Mouse (Mus musculus): ENCODE results near the gene Gm13090.

The Gm13090 gene

DNA sequence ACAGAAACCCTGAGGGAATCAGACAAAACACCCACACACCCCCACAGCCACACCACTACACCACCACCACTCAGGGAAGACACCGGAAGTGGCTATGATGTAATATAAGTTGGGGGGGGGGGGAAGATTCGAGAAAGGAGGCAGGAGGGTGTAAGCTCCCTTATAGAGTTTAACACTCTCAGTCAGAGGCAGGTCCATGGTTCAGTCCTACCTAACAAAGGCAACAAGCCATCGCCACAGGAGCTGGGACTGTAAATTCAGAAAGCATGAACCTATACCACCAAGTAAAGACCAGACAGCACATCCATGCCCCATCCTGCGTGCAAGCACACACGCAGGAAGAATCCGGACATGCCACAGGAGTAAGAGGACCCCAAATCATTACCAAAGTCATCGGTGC lies at the start of gene Gm13090:
Gene Gm13090, plus strand, starts transcription at position 301 of the 400 bp plus-strand sequence.
- no peak for DNase-seq (ENCODE audit: low spot score in 2 of 2)

DNA sequence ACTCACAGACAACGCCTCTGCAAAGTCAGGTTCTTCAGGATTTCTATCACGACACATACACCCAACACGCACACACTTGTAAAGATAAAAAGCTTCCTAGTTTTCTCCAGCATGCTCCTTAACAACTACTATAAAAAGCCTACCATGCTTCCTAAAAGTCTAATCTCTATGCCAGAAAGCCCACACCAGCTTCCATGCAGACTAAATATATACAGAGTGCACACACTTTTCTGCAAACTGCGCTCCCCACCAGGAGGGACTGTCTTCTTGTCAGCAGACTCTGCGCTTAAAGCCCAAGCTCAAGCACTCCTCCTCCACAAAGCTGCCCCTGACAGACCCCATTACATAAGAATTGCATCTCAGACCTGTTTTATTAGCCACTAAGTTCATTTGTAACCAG lies 47.9 kb upstream of the Gm13090 start:
- DNase-seq (ENCODE audit: low spot score in 2 of 2): no peak

DNA sequence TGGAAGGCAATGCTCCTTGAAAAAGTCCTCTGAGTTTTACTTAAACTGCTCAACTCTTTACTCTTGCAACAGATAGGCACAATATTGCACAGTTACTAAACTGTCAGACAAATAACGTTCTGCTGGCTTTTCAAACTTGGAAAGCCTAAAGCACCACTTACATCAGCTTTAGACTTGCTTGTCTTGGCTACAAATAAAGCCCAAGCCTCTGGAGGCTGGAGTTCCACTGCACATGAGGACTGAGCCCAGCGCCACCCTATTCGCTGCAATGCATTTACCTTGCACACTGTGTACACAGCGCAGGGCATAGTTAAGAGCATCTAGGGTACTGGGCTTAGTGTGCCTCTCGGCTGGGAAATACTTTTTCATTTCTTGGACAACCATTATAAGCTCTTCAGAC lies 46.1 kb upstream of the Gm13090 start:
- no peak for DNase-seq (ENCODE audit: low spot score in 2 of 2)

- DNase-seq (ENCODE audit: low spot score in 2 of 2): peak; percentile 91 to 94
These were observed 45.1 kb upstream of the Gm13090 start, which contains the start of gene Per3 for GRCm38 (mm10) chr4:151044037-151044943. Gene Per3 (minus strand): TSS chr4:151044665.

GRCm38 (mm10) chr4:151044944-151045570 lies 44.3 kb upstream of the Gm13090 start:
- no peak for DNase-seq (ENCODE audit: low spot score in 2 of 2)

DNA sequence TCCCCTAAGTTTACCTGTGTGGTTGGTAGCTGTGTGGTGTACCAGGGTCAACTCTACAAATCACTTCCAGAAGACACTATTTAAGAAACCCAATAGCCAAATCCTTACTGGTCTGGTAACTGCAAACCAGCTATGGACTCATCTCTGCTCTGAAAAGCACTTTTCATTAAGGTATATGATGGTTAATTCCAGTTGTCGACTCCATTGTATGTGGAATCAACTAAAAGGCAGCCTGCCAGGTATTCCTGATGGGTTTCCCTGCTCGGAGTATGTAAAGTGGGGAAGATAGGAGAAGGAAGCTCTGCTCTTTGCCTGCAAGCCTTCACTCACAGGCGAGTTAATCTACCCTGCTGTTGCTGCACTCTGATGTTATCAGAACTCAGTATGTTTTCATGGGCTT lies 42.8 kb upstream of the Gm13090 start:
- no peak for DNase-seq (ENCODE audit: low spot score in 2 of 2)

DNA sequence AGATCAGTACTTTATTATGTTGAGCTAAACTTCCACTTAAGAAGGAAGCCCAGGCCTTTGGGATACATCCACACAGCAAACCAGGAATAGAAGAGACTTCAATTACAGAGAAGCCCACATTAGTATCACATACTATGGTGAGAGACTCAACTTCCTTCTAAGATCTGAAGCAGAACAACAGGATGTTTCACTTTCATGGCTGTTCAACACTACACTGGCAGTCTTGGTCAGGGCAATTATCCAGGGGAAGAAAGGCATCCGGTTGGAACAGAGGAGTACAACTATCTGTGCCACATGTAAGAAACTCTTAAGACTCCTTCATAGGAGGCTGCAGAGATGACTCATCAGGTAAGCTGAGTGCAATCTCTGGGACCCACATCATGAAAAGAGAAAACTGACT lies 38.2 kb upstream of the Gm13090 start:
- no peak for DNase-seq (ENCODE audit: low spot score in 2 of 2)

DNA sequence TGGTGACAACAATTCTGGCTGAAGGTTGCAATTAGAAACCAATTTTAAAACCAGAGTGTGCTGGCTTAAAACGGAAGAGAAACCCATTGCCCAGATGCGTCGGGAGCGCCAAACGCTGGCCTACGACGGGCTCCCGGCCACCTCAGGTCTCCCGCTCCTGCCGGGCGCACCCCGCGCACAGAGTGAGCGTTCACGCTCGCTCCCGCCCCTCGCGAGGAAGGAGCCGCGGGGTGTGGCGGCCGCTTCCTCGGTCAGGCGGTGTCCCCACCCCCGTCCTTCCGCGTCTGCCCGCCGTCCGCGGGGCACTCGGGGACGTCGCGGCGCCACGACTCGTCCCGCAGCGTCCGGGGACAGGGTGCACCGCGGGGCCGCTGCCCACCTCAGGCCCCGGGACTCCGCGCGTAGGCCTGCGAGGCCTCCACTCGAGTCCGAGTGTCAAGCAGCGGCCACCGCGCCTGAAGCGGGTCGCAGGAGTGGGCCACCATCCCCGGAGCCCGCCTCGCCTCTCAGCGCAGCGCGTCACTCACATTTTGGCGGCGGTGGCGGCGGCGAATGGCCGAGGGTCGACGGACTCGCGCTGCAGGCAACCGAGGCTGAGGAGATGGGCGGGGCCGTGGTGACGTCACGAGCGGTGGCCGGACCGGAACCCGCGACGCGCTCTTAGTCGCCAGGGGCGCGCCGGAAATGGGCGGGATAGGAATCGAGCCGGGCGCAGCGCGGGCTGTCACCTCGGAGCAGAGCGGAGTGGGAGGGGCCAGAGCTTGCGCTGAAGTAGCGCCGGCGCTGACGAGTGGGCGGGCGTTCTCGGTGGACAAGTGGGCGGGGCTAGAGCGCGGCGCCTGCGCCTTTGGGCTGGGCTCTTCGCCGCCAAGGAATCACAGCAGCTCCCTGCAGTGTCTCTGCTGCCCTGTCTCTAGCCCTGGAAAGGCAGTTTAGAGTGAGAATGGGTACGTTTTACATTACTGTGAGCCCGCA lies 31.7 kb upstream of the Gm13090 start, which contains the start of gene Vamp3:
Gene Vamp3, minus strand, starts transcription at position 617 of the 975 bp plus-strand sequence.
- DNase-seq (ENCODE audit: low spot score in 2 of 2): peak; percentile 98

- DNase-seq (ENCODE audit: low spot score in 2 of 2): no peak
These were observed 30.7 kb upstream of the Gm13090 start for GRCm38 (mm10) chr4:151058634-151059033.

DNA sequence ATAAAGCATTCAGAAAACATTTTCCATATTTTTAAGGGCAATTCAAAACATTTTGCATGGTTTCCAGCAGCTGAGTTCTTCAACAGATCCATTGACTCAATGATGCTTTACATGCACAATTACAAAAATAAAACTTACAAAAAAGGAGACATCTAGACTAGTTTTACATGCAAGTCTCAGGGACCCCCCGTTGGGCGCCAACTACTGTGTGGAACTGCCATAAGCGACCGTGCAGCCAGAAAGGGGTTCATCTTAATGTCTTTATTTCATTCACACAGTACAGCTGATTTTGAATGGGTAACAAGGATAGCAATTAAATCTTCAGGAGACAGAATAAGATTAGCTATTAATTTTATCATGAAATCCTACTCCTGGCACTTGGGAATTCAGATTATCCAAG lies 29.8 kb upstream of the Gm13090 start:
- DNase-seq (ENCODE audit: low spot score in 2 of 2): no peak

GRCm38 (mm10) chr4:151068751-151069150 lies 20.6 kb upstream of the Gm13090 start:
- DNase-seq (ENCODE audit: low spot score in 2 of 2): no peak

GRCm38 (mm10) chr4:151070962-151071361 lies 18.4 kb upstream of the Gm13090 start:
- no peak for DNase-seq (ENCODE audit: low spot score in 2 of 2)

DNA sequence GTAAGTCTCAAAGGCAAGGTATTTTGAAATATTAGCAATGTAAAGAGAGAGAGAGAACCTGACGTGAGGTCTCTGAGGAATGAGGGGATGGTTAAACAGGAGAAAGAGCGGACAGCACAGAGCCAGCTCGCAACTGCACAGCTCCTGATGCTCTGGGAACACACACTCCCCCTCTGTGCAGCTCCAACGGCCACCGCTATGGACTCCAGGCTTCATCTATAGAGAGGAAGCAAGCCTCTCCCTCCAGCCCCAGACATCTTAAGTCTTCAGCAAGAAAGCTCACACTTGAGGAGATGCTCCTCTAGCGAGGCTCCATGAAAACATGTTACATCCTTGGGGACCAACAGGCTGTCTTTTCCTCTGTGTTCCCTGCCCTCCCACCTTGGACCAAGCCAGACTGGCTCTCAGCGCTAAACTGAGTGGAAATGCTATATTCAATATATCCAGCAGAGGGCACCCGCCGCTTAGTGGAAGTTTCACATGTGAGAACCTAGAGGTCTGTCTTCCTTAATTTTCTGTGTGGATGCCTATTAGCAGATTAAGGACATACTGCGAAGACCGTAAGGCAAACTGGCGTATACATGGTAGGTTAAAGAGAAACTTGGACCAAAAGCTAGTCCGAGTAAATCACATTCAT lies 16.1 kb upstream of the Gm13090 start:
- peak; percentile 36 to 37 for DNase-seq (ENCODE audit: low spot score in 2 of 2)

DNA sequence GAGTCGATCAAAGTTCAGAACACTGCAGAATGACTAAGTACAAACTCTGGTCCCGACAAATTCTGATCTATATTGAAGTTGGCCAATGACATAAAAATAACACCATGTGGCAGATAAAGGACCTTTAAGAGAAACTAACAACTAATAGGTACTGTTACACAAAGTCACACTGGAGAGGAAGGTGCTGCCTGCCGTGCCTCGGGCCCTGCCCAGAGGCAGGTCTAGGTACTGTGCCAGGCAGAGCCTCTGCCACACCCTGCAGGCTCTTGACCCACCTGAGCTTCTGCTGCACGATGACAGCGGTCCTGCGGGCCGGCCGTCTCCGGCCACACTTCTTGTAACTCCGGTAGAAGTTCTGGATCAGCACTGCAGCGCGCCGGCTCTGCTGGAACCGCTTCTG lies 14.6 kb upstream of the Gm13090 start:
- DNase-seq (ENCODE audit: low spot score in 2 of 2): no peak

GRCm38 (mm10) chr4:151081355-151081754 lies 8.0 kb upstream of the Gm13090 start:
- DNase-seq (ENCODE audit: low spot score in 2 of 2): no peak

DNA sequence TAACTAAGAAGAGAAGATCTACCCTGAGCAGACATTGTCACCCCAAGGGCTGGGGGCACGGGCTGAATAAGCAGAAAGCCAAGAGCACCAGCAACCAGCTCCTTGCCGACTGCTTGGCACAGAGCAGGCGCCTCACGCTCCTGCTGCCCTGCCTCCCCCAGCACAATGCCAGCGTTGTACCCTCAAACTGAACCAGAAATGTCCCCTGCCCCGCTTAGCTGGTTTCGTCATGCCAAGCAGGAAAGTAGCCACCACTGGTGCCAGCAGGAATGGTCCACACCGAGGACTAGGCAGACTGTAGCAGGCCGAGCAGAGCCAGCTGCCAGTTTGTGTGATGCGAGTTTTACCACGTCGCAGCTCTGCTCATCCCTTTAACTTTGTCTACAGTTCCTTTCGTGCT lies 7.4 kb upstream of the Gm13090 start:
- no peak for DNase-seq (ENCODE audit: low spot score in 2 of 2)

GRCm38 (mm10) chr4:151083027-151083426 lies 6.3 kb upstream of the Gm13090 start:
- no peak for DNase-seq (ENCODE audit: low spot score in 2 of 2)

DNA sequence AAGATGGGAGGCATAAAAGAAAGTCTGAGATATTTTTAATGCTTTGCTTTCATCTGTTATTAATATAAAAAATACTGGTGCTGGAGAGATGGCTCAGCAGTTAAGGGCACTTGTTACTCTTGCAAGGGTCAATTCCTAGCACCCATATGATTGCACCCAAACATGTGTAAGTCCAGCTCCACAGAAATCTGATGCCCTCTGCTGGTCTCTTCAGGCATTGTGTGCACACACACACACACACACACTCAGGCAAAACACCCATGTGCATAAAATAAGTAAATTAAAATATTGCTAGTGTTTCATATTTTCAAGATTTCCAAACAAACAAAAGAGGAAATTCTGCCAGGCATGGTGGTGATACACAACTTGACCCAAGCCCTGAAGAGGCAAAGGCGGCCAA lies 2.0 kb upstream of the Gm13090 start:
- no peak for DNase-seq (ENCODE audit: low spot score in 2 of 2)

DNA sequence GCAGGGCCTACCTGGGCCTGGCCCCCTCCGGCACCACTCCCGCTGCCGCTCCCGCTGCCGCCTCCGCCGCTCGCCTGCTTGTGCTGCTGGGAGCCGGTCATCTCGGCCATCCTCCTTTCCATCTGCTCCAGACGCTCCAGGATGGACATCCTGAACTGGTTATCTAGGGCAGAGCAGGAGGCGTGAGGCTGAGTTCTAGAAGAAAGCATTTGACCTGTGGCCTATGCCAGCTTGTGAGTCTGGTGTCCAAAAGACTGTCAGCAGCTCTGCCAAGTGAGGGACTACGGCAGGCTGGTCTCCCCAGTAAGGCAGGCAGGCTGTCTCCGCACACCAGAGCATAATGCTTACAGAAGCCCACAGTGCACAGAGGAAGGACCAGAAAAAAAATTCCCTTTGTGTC lies 551 bp upstream of the Gm13090 start:
- DNase-seq (ENCODE audit: low spot score in 2 of 2): no peak

GRCm38 (mm10) chr4:151095207-151095606 lies 5.8 kb downstream of the Gm13090 start:
- no peak for DNase-seq (ENCODE audit: low spot score in 2 of 2)

All from spleen, postnatal 36 days (tissue).